Mouse (Mus musculus): ENCODE results near the gene Ddi1. TPM values are rescaled to one million over a fixed set of nuclear protein-coding genes. Genes with fewer than 3 reads are reported as not detected.
"Not testable (repeated sequence)": the region's sequence is repeated elsewhere in the genome, so short reads cannot be mapped to it uniquely, and the experiment has no call there.

Gene Ddi1
- polyA plus RNA-seq, 1 experiment from 2014 or later, result 0.06 TPM

- H3K27ac ChIP-seq; DNase-seq (ENCODE audit: extremely low spot score, low spot score); H3K9me3 ChIP-seq; H3K36me3 ChIP-seq (replicated peaks); H3K4me1 ChIP-seq; H3K4me3 ChIP-seq; H3K27me3 ChIP-seq (ENCODE audit: poor library complexity, severe bottlenecking): not testable (repeated sequence)
- 88% methylated on average over 1 of the region's 1 CpGs for WGBS
Observed at GRCm38 (mm10) chr9:6235982-6236381, 33.7 kb downstream of the Ddi1 start.

DNA sequence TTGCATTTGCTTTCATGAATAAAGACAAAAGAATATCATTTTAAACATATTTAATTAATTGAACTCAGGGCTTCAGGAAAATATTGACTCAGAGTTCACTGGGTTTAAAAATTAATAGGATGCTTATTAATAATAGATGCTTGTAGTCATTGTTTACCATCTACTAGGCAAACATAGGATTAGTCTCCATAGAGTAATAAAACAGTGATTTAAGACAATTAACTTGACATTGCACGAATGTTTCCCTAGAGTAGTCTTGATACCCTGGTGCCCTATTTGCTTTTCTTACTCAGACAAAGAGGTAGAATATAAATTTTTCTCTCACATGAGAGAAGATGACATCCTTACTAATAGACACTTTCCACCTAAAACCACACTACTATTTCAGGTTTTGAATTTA, 52.1 kb downstream of the Ddi1 start:
- WGBS, result 79% methylated on average over 1 of the region's 1 CpGs

GRCm38 (mm10) chr9:6212862-6213261, 56.8 kb downstream of the Ddi1 start:
- WGBS, result 78% methylated on average over 5 of the region's 5 CpGs
- no peaks in the 10 kb centered on the region for H3K36me3 ChIP-seq (replicated peaks)
- H3K4me3 ChIP-seq, result no peak overlapping the region
- H3K9me3 ChIP-seq, result no peaks in the 10 kb centered on the region
- no peaks in the 10 kb centered on the region for H3K27me3 ChIP-seq (ENCODE audit: poor library complexity, severe bottlenecking)
- no peak for DNase-seq (ENCODE audit: extremely low spot score, low spot score)
- H3K27ac ChIP-seq, result no peak overlapping the region
- H3K4me1 ChIP-seq, result no peaks in the 10 kb centered on the region

More for the DNA sequence above, 52.1 kb downstream of the Ddi1 start:
- DNase-seq (ENCODE audit: extremely low spot score, low spot score), result no peak
- Histone ChIP-seq H3K4me3 (no peak overlapping the region), H3K36me3 (replicated peaks) (no peaks in the 10 kb centered on the region), H3K9me3 (no peaks in the 10 kb centered on the region), H3K27ac (no peak overlapping the region), H3K27me3 (ENCODE audit: poor library complexity, severe bottlenecking) (no peaks in the 10 kb centered on the region), H3K4me1 (no peaks in the 10 kb centered on the region)

Other genes starting within 250 kb of the Ddi1 start
- 2.8 and 3.6 TPM in 2 replicates for gene Pdgfd, start 101.3 kb downstream of the Ddi1 start, polyA plus RNA-seq (2016; fragmentation: Nextera tagmentation; extraction: Ambion mirVana)